Mouse (Mus musculus) hematopoietic stem cell, adult 5-6 weeks (primary cell): ENCODE measurements around the gene Ap2a2. TPM values are rescaled to one million over a fixed set of nuclear protein-coding genes. Genes with fewer than 3 reads are reported as not detected.

ENCODE experiments used
- ATAC-seq, 2 experiments: fragments of 125-278 bp in 1 of 2; replicated peaks in 1 of 2; 2 replicates each; pipeline ENCODE4 v1.8.0; 2016 to 2017; ENCODE audit warnings: inconsistent platforms in 2 of 2, mild to moderate bottlenecking in 2 of 2, moderate number of reproducible peaks in 2 of 2, low read depth in 1 of 2, moderate TSS enrichment in 1 of 2; ENCODE audit not compliant: low FRiP score in 2 of 2, poor library complexity in 2 of 2, severe bottlenecking in 2 of 2, insufficient read depth in 1 of 2, low TSS enrichment in 1 of 2
- total RNA-seq: library from RNA; stranded (forward); fragments of 172-1452, 232-1000 nt; gene quantifications from 2 replicates; pipeline ENCODE4 v1.2.3, GENCODE M21; 2017

The Ap2a2 gene
- 38.4 and 40.7 TPM in 2 replicates for total RNA-seq

- ATAC-seq, result peak; percentile 69 to 74
These were observed at the start of gene Ap2a2 for GRCm38 (mm10) chr7:141561682-141562391. Gene Ap2a2 (plus strand): TSS chr7:141562173.

- ATAC-seq, result no peak
These were observed 44.3 kb upstream of the Ap2a2 start for GRCm38 (mm10) chr7:141517638-141518037.

- no peak for ATAC-seq
These were observed 43.7 kb upstream of the Ap2a2 start for GRCm38 (mm10) chr7:141518296-141518695.

GRCm38 (mm10) chr7:141518926-141519325 is 43.0 kb upstream of the Ap2a2 start:
- no peak; a peak in 1 of 4 replicates for ATAC-seq

- ATAC-seq, result no peak
These were observed 42.2 kb upstream of the Ap2a2 start for GRCm38 (mm10) chr7:141519795-141520194.

DNA sequence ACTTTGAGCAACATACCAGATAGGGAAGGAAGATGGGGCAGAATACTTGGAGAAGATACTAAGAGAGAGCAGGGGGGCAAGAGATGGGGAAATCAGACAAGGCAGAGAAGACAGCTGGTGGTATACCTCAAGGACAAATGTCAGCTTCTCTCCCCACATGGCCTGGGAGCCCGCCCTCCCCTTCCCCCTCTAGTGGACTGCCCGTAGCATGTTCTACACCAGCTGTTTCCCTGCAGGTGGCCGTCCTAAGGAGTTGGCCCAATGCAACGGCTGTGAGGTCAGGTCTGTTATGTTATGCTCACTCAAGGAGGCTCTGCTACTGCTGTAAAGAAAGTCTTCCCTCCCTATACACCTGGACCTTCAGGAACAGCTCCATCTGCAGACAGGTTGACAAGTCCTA is 39.0 kb upstream of the Ap2a2 start:
- no peak for ATAC-seq

- no peak for ATAC-seq
These were observed 37.7 kb upstream of the Ap2a2 start for GRCm38 (mm10) chr7:141524271-141524670.

GRCm38 (mm10) chr7:141524760-141525579 is 37.0 kb upstream of the Ap2a2 start:
- ATAC-seq, result peak; percentile 93 to 97

- ATAC-seq, result no peak
These were observed 36.4 kb upstream of the Ap2a2 start for GRCm38 (mm10) chr7:141525580-141525925.

GRCm38 (mm10) chr7:141535570-141535969 is 26.4 kb upstream of the Ap2a2 start:
- ATAC-seq, result no peak

GRCm38 (mm10) chr7:141538852-141539555 is 23.0 kb upstream of the Ap2a2 start:
- ATAC-seq, result no peak

DNA sequence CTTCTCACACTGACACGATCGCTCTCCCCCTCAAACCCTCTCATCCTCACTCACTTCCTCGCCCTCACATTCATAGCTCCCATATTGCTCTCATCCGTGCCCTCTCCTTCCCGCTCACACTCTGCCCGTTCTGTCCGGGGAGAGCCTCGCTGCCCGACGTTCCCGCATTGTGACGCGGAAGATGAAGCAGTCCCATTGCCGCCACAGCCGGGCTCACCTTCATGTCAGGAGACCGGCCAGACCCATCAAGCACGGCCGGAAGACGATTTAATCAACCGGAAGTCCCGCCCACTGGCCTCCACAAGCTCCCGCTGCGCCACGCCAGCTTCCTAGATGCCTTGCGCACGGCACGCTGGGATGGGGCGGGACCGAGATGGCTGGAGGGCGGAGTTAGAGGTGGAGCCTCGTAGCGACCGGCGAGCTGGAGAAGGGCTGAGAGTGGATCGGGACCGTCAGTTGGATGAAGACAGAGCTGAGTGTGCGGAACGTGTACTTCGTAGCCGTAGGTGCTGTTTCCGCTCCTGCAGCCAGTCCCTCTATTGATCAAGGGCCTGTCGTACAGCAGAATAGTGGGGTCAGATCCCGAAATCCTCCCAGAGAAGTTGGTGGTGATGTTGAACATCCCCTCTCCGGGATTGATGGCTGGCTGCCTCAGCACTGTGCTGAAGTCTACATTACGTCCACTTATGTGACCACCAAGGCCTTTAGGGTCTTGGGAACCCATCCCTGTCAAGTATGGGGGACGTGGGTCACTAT is 22.2 kb upstream of the Ap2a2 start, which contains the start of gene Chid1:
Gene Chid1 (minus strand): TSS at position 302 of the 756 bp plus-strand sequence.
- peak; percentile 96 for ATAC-seq

DNA sequence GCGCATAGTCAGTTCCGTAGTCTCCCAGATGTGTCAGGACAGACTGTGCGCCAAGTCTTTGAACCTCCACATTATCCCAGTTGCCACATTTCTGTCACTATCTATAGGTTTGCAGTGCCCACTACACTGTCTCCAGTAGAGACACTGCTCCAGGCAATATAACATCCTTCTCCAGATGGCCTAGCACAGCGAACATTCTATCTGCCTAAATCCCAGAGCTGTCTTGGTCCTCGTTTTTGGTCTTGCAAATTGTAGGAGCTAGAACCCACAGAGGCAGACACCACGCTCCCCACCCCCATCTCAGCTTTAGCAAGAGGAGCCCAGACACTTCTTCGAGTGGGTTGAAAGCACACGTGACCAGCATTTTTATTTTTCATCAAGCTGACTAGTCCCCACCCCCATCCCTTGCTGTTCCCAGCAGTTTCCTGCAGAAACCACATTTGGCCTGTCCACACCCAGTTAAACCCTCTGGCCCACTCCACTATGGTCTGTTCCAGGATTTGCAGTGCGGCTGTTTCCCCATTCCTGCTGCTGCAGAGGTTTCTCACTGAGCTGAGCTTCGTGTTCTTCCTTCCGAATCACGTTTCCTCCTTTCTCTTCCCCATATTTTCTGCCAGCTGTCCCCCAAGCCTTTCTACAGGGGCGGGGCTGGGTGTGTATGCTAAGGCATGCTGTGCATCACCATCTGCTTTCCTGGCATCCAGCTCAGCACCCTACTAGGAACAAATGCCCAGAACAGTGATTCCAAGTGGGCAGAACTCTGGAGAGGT is 21.5 kb upstream of the Ap2a2 start:
- ATAC-seq, result peak; percentile 60 to 68

DNA sequence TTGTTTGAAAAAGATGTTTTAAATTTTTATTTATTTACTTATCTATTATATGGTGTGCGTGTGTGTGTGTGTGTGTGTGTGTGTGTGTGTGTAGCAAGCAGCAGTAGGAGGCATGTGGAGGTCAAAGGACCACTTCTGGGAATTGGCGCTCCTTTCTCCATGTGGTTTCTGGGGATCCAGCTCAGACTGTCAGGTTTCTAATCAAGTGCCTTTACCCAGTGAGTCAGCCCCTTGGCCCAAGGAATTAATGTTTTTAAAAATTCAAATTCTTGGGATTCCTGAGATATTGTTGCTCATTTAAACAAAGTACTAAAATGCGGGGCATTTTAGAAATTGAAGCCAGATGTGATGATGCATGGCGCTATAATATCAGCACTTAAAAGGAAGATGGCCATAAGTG is 20.3 kb upstream of the Ap2a2 start:
- ATAC-seq, result no peak

GRCm38 (mm10) chr7:141542588-141542987 is 19.4 kb upstream of the Ap2a2 start:
- no peak for ATAC-seq

DNA sequence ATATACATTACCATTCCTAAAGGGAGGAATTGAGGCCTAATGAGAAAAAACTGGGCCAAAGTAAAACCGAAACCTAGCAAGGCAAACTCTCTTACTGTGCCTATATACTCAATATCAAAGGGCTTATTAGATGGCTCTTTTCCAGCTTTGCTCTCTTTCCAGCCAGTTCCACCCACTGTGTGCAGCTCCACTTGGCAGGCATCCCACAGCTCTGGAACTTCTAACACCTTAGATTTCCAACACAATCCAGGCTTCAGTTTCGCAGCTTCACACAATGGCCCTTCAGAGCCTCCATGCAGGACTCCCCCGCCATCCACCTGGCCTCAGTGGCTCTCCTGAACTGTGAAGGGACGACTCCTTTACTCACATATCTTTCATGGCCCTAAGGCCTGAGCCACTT is 17.3 kb upstream of the Ap2a2 start:
- ATAC-seq, result no peak
